Mouse (Mus musculus) forebrain, embryonic 10.5 days (tissue): ENCODE measurements around the gene Map4. TPM values are rescaled to one million over a fixed set of nuclear protein-coding genes. Genes with fewer than 3 reads are reported as not detected.

ENCODE experiments used
- DNase-seq: peaks from one replicate; pipeline ENCODE4 v3.0.0-alpha.2; 2017; ENCODE audit warnings: low spot score; ENCODE audit errors: extremely low spot score
- H3K27ac ChIP-seq: fragments of 300-500 bp; sonication (generic); 2 replicates; pipeline ENCODE4 v1.5.1; 2016; ENCODE audit warnings: mild to moderate bottlenecking
- H3K27me3 ChIP-seq: fragments of 300-500 bp; sonication (generic); 2 replicates; pipeline ENCODE4 v1.6.1; 2016; ENCODE audit warnings: mild to moderate bottlenecking; ENCODE audit not compliant: poor library complexity, severe bottlenecking
- H3K36me3 ChIP-seq: fragments of 300-500 bp; sonication (generic); replicated peaks from 2 replicates; pipeline ENCODE4 v1.6.1; 2016; ENCODE audit warnings: mild to moderate bottlenecking, moderate library complexity
- H3K4me1 ChIP-seq: fragments of 300-500 bp; sonication (generic); 2 replicates; pipeline ENCODE4 v1.6.1; 2016
- H3K4me3 ChIP-seq: fragments of 300-500 bp; sonication (generic); 2 replicates; pipeline ENCODE4 v1.5.1; 2016; ENCODE audit warnings: mild to moderate bottlenecking, moderate library complexity
- H3K9me3 ChIP-seq: fragments of 300-500 bp; sonication (generic); 2 replicates; pipeline ENCODE4 v1.6.1; 2016; ENCODE audit warnings: mild to moderate bottlenecking, moderate library complexity
- WGBS: fragments of 180-500 bp; shearing (Covaris S2); methylation state at CpG from one replicate; pipeline ENCODE4 v1.1.7; 2016; 5-methylcytosine and 5-hydroxymethylcytosine counted together
- polyA plus RNA-seq: library from polyadenylated mRNA; unstranded; fragments of >200 nt; fragmentation: Nextera tagmentation; extraction: Ambion mirVana; gene quantifications from 2 replicates; pipeline ENCODE4 v1.2.1, GENCODE M21; 2016

Gene Map4
- polyA plus RNA-seq, 1 experiment from 2014 or later = 52.2 TPM

DNA sequence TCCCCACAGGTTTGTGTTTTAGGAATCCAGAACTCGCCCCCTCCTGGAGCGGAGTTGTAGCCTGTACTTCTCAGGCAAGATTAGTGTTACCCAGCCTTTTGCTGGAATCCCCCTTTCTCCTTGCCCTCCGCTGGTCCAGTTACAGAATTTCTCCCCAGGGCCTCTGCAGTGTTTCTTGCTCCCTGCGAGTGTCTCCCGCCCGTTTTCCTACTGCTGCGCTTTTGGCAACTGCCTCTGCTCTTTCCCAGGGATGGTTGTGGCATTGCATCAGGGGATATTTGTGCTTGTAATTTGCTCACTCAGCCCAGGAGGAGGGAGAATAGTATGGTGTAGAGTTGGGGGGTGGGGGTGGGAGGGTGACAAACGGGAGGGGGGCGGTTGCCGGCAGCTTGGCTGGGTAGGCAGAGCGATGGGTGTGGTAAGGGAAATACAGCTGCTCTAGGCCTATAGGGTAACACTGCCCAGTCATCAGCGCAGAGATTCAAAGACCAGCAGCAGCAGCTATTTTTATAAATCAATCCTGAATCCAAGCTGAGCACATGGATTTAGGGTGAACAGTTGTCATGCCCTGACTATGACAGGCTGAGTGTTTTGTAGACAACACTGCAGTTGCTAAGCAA, 1.6 kb downstream of the Map4 start:
- H3K4me1 ChIP-seq = peaks cover 21% of the 10 kb centered on the region
- no peaks in the 10 kb centered on the region for H3K36me3 ChIP-seq
- no peaks in the 10 kb centered on the region for H3K9me3 ChIP-seq
- H3K27ac ChIP-seq = peak overlapping the region; percentile 96
- H3K27me3 ChIP-seq = no peaks in the 10 kb centered on the region
- H3K4me3 ChIP-seq = peak overlapping the region; percentile 90
- peak; percentile 42 for DNase-seq
- 2% methylated on average over 12 of the region's 12 CpGs for WGBS

DNA sequence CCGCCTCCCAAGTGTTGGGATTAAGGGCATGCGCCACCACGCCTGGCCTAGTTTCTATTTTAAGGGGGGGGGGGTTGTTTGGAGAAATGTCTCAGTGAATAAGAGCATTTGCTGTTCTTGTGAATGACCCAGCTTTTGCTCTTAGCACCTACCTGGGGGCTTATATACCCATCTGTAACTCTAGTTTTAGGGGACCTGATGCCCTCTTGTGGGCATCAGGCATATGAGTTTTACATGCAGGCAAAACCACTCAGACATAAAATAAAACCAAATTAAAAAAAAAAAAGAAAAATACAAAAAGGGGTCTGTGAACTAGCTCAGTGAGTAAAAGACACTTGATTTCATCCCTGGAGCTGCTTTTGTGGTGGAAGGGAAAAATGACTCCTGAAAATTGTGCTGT, 8.1 kb downstream of the Map4 start:
- DNase-seq = no peak
- 91% methylated on average over 3 of the region's 3 CpGs for WGBS
- H3K9me3 ChIP-seq = no peaks in the 10 kb centered on the region
- H3K4me3 ChIP-seq = no peak overlapping the region
- no peaks in the 10 kb centered on the region for H3K27me3 ChIP-seq
- H3K36me3 ChIP-seq = no peaks in the 10 kb centered on the region
- H3K4me1 ChIP-seq = no peaks in the 10 kb centered on the region
- H3K27ac ChIP-seq = no peak overlapping the region

DNA sequence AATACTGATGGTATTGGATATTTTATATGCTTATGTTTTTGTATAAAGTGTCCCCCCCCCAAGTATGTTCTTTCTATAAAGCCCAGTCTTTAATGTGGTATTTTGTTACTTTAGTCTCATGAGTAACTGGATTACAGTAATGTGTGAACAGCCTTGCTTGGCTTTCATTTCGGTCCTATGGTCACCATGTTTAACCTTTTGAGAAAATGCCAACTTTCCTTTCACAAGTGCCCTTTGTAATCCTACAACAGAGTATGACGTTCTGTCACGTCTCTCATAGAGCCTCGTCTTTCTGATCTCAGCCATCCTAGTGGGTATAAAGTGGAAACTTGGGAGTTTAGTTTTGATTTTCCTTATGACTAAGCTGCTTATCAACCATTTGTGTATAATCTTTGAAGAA, 11.5 kb downstream of the Map4 start:
- DNase-seq = no peak
- no peak overlapping the region for H3K4me3 ChIP-seq
- H3K36me3 ChIP-seq = no peaks in the 10 kb centered on the region
- H3K27me3 ChIP-seq = no peaks in the 10 kb centered on the region
- no peaks in the 10 kb centered on the region for H3K9me3 ChIP-seq
- no peak overlapping the region for H3K27ac ChIP-seq
- 91% methylated on average over 4 of the region's 4 CpGs for WGBS
- no peaks in the 10 kb centered on the region for H3K4me1 ChIP-seq

GRCm38 (mm10) chr9:109944712-109945111, 13.5 kb downstream of the Map4 start:
- Histone ChIP-seq H3K4me1 (no peaks in the 10 kb centered on the region), H3K9me3 (no peaks in the 10 kb centered on the region), H3K27me3 (no peaks in the 10 kb centered on the region), H3K27ac (no peak overlapping the region), H3K4me3 (no peak overlapping the region), H3K36me3 (peaks cover 1% of the 10 kb centered on the region; the same call in 1 of the 2 replicates)
- DNase-seq = no peak
- WGBS = 88% methylated on average over 2 of the region's 2 CpGs

GRCm38 (mm10) chr9:109948546-109948945, 17.3 kb downstream of the Map4 start:
- no peaks in the 10 kb centered on the region for H3K27me3 ChIP-seq
- no peak overlapping the region for H3K27ac ChIP-seq
- no peak for DNase-seq
- no peak overlapping the region for H3K4me3 ChIP-seq
- H3K36me3 ChIP-seq = peaks cover 11% of the 10 kb centered on the region
- no peaks in the 10 kb centered on the region for H3K4me1 ChIP-seq
- H3K9me3 ChIP-seq = no peaks in the 10 kb centered on the region; the same call in 1 of the 2 replicates

- WGBS = 92% methylated on average over 4 of the region's 4 CpGs
- H3K4me3 ChIP-seq = no peak overlapping the region
- no peak for DNase-seq
- H3K27ac ChIP-seq = no peak overlapping the region
- H3K9me3 ChIP-seq = no peaks in the 10 kb centered on the region; the same call in 1 of the 2 replicates
- H3K4me1 ChIP-seq = no peaks in the 10 kb centered on the region
- H3K36me3 ChIP-seq = peaks cover 11% of the 10 kb centered on the region
- H3K27me3 ChIP-seq = no peaks in the 10 kb centered on the region
Observed at GRCm38 (mm10) chr9:109949801-109950200, 18.5 kb downstream of the Map4 start.

DNA sequence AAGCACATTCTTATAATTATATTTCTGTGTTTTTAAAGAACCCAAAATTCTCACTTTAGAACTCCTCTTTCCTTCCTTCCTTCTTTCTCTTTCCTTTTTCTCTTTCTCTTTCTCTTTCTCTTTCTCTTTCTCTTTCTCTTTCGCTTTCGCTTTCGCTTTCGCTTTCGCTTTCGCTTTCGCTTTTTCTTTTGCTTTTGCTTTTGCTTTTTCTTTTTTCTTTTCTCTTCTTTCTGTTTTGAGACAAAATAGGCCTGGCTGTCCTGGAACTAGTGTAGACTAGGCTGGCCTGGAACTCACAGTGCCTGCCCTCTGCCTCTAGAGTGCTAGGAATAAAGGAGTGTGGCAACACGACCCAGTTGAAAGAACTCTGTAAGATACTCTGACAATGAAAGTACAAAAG, 22.3 kb downstream of the Map4 start:
- H3K4me1 ChIP-seq = no peaks in the 10 kb centered on the region
- 95% methylated on average over 8 of the region's 8 CpGs for WGBS
- no peak for DNase-seq
- H3K9me3 ChIP-seq = no peaks in the 10 kb centered on the region; the same call in 1 of the 2 replicates
- peaks cover 11% of the 10 kb centered on the region for H3K36me3 ChIP-seq
- no peaks in the 10 kb centered on the region for H3K27me3 ChIP-seq
- H3K27ac ChIP-seq = no peak overlapping the region
- no peak overlapping the region for H3K4me3 ChIP-seq

DNA sequence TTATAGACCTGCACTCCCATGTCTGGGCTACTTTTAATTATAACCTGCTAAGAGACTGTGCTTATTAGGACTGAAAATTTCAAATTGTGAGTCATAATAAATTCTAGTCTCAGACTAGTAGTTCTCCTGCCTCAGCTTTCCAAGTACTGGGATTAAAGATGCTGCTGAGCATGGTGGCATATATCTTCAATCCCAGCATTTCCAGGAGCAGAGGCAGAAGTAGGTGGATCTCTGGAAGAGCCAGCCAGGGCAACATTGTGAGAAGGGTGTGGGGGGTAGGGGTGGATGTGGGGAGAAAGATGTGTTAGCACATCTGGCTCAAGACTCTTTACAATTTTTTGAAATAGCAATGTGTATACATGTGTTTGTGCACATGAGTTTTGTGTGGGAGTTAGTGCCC, 23.4 kb downstream of the Map4 start:
- H3K4me1 ChIP-seq = peaks cover 2% of the 10 kb centered on the region
- H3K27me3 ChIP-seq = no peaks in the 10 kb centered on the region
- no peak overlapping the region for H3K27ac ChIP-seq
- H3K36me3 ChIP-seq = peaks cover 11% of the 10 kb centered on the region
- H3K9me3 ChIP-seq = no peaks in the 10 kb centered on the region; the same call in 1 of the 2 replicates
- no peak overlapping the region for H3K4me3 ChIP-seq
- DNase-seq = no peak

- H3K9me3 ChIP-seq = no peaks in the 10 kb centered on the region
- H3K27ac ChIP-seq = no peak overlapping the region
- no peaks in the 10 kb centered on the region for H3K36me3 ChIP-seq
- peaks cover 6% of the 10 kb centered on the region for H3K4me1 ChIP-seq
- H3K4me3 ChIP-seq = no peak overlapping the region
- WGBS = 54% methylated on average over 5 of the region's 5 CpGs
- H3K27me3 ChIP-seq = no peaks in the 10 kb centered on the region
- DNase-seq = no peak
Observed at GRCm38 (mm10) chr9:109959456-109960150, 28.3 kb downstream of the Map4 start.

DNA sequence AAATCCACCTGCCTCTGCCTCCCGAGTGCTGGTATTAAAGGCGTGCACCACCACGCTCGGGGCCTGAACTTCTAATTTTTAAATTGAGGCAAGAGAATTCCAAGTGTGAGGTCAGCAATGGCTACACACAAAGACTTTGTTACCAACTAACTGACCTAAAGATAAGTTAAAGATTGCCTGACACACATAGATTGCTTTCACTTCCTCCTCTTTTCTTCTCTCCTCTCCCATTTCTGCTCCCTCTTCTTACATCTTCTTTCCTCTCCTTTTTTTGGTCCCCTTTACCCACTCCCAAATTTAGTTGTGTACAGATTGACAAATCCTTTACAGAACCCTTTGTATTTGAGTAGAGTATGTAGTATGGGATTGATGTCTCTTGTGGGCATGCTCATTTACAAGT, 29.3 kb downstream of the Map4 start:
- Histone ChIP-seq H3K9me3 (no peaks in the 10 kb centered on the region), H3K4me1 (peaks cover 6% of the 10 kb centered on the region), H3K4me3 (no peak overlapping the region), H3K27ac (no peak overlapping the region), H3K36me3 (no peaks in the 10 kb centered on the region), H3K27me3 (no peaks in the 10 kb centered on the region)
- 94% methylated on average over 4 of the region's 4 CpGs for WGBS
- no peak for DNase-seq

DNA sequence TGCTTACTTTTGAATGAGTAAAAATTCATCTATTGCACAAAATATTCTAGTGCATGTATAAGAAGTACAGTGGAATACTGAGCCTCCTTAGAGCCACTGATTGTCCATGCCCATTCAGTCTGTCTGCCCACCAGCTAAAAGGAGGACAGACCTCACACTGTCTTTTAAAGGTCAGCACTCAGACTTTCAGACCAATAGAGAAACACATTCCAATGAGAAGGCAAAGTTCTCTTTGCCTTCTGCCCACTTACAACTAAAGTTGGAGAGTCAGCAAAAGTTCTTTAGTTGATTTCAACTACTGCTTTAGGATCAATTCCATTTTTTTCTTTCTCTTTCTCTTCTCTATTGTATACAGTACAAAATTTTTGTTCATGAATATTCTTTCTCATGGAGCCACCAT, 33.5 kb downstream of the Map4 start:
- no peak overlapping the region for H3K27ac ChIP-seq
- H3K27me3 ChIP-seq = no peaks in the 10 kb centered on the region
- H3K9me3 ChIP-seq = no peaks in the 10 kb centered on the region
- H3K36me3 ChIP-seq = no peaks in the 10 kb centered on the region
- DNase-seq = no peak
- H3K4me1 ChIP-seq = peaks cover 8% of the 10 kb centered on the region
- H3K4me3 ChIP-seq = no peak overlapping the region

DNA sequence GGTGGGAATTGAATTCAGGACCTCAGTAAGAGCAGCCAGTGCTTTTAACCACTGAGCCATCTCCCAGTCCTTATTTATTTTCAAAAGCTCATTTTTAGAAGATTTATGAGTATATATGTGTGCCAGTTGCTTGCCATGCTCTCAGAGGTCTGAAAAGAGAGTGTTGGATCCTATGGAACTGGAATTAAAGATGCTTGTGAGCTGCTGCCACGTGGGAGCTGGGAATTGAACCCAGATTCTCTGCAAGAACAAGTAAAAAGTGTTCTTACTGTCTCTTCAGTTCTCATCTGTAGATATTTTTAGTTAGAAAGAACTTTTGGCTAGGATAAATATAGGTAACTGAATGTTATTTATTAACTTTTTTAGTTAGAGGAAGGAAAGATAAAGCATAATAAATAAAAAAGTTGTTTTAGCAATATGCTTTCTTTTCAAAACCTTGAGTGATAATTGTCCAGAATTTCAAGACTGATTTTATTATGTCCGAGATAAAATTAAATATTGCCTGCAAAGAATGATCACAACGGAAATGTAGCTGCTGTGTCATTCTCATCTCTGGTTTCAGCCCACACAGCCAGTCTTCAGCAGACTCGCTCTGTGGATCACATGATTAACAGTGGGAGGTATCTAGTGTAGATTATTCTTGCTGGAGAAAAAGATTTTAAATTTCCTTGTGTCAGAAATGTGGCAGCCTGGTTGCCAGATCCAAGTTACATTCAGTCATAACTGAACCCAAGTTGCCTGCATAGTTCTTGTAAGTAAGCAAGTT, 37.3 kb downstream of the Map4 start:
- Histone ChIP-seq H3K4me1 (peaks cover 5% of the 10 kb centered on the region; the same call in 1 of the 2 replicates), H3K27me3 (no peaks in the 10 kb centered on the region), H3K27ac (no peak overlapping the region), H3K4me3 (no peak overlapping the region), H3K36me3 (peaks cover 6% of the 10 kb centered on the region; the same call in 1 of the 2 replicates), H3K9me3 (no peaks in the 10 kb centered on the region)
- WGBS = 78% methylated on average over 4 of the region's 4 CpGs
- no peak for DNase-seq

- Histone ChIP-seq H3K9me3 (no peaks in the 10 kb centered on the region), H3K36me3 (peaks cover 6% of the 10 kb centered on the region; the same call in 1 of the 2 replicates), H3K4me1 (peaks cover 5% of the 10 kb centered on the region; the same call in 1 of the 2 replicates), H3K27ac (no peak overlapping the region), H3K27me3 (no peaks in the 10 kb centered on the region), H3K4me3 (no peak overlapping the region)
- DNase-seq = no peak
- WGBS = 91% methylated on average over 3 of the region's 3 CpGs
Observed at GRCm38 (mm10) chr9:109969181-109969580, 37.9 kb downstream of the Map4 start.
